In genomic region chr5:142937956-142938727, GRCm38 (mm10) we compare ENCODE assay signal across 9 mouse cellular contexts. TPM values are rescaled to one million over a fixed set of nuclear protein-coding genes. Genes with fewer than 3 reads are reported as not detected.
DNase-seq lines count a peak whose midpoint lies in the region; ATAC-seq lines count a peak whose summit lies in the region.
"Had no signal": no experiment of that assay in that cellular context is flagged by ENCODE, and none has a peak within 500 bp of the region (broad histone marks: within the 10 kb centered on the region; RNA-seq: fewer than 3 reads in every experiment).

No protein-coding gene starts in this region.

- H3K36me3 ChIP-seq in neural tube, embryonic 15.5 days = no peaks in the 10 kb centered on the region
- no peaks in the 10 kb centered on the region for H3K36me3 ChIP-seq in liver, embryonic 16.5 days (ENCODE audit: control insufficient read depth, insufficient read depth)
- H3K36me3 ChIP-seq in forebrain, embryonic 13.5 days (ENCODE audit: poor library complexity, severe bottlenecking) = no peaks in the 10 kb centered on the region

- H3K4me1 ChIP-seq in neural tube, embryonic 15.5 days = peaks cover 9% of the 10 kb centered on the region; the same call in 1 of the 2 replicates
- H3K4me1 ChIP-seq in liver, embryonic 16.5 days (ENCODE audit: control insufficient read depth, low read depth, low read length) = peaks cover 22% of the 10 kb centered on the region
- H3K4me1 ChIP-seq in forebrain, embryonic 13.5 days = peaks cover 6% of the 10 kb centered on the region

- WGBS in neural tube, embryonic 15.5 days = 34% methylated on average over 19 of the region's 19 CpGs
- WGBS in liver, embryonic 16.5 days (ENCODE audit: insufficient replicate concordance) = 27% methylated on average over 19 of the region's 19 CpGs
- WGBS in forebrain, embryonic 13.5 days = 34% methylated on average over 19 of the region's 19 CpGs

- H3K27me3 ChIP-seq in neural tube, embryonic 15.5 days (replicated peaks) = no peaks in the 10 kb centered on the region
- no peaks in the 10 kb centered on the region for H3K27me3 ChIP-seq in liver, embryonic 16.5 days (ENCODE audit: control insufficient read depth, insufficient read depth, low read depth, low read length)
- H3K27me3 ChIP-seq in forebrain, embryonic 13.5 days = no peaks in the 10 kb centered on the region

- no peak overlapping the region for H3K4me2 ChIP-seq in neural tube, embryonic 15.5 days
- H3K4me2 ChIP-seq in liver, embryonic 16.5 days (ENCODE audit: low read depth, low read length) = peak overlapping the region; percentile 33
- no peak overlapping the region for H3K4me2 ChIP-seq in forebrain, embryonic 13.5 days

- H3K9ac ChIP-seq in neural tube, embryonic 15.5 days (replicated peaks) = no peak overlapping the region
- 0 out of 2 replicates have a peak overlapping the region, but pooled peaks have one; percentile 12 for H3K9ac ChIP-seq in liver, embryonic 16.5 days (ENCODE audit: low read depth, low read length)
- H3K9ac ChIP-seq in forebrain, embryonic 13.5 days = no peak overlapping the region

- H3K9me3 ChIP-seq in neural tube, embryonic 15.5 days (replicated peaks) = no peaks in the 10 kb centered on the region
- no peaks in the 10 kb centered on the region for H3K9me3 ChIP-seq in liver, embryonic 16.5 days (replicated peaks; ENCODE audit: control insufficient read depth, low read length)
- H3K9me3 ChIP-seq in forebrain, embryonic 13.5 days (replicated peaks) = 0 out of 2 replicates have a peak, but pooled peaks cover 3% of the 10 kb centered on the region

- no peak overlapping the region for H3K4me3 ChIP-seq in neural tube, embryonic 15.5 days (replicated peaks)
- no peak overlapping the region for H3K4me3 ChIP-seq in liver, embryonic 16.5 days (ENCODE audit: low read depth, low read length)
- H3K4me3 ChIP-seq in forebrain, embryonic 13.5 days = no peak overlapping the region

- ATAC-seq in neural tube, embryonic 15.5 days (ENCODE audit: low FRiP score) = no peak
- ATAC-seq in activated CD4-positive, CD25-positive, alpha-beta regulatory T cell, adult 4 months = peak; percentile 23
- ATAC-seq in liver, embryonic 16.5 days (ENCODE audit: low read depth) = no peak
- ATAC-seq in forebrain, embryonic 13.5 days = no peak

- H3K27ac ChIP-seq in neural tube, embryonic 15.5 days (replicated peaks) = no peak overlapping the region
- no peak overlapping the region for H3K27ac ChIP-seq in liver, embryonic 16.5 days (ENCODE audit: low read length)
- no peak overlapping the region for H3K27ac ChIP-seq in forebrain, embryonic 13.5 days

- DNase-seq in neural tube, embryonic 10.5 days (ENCODE audit: extremely low spot score, low spot score) = peak; percentile 33
- DNase-seq in heart, postnatal 4 days = peak; percentile 60
- DNase-seq in yolk sac, embryonic 10.5 days (ENCODE audit: low spot score) = peak; percentile 64
- DNase-seq in cerebellum, postnatal 14 days = no peak

RNA-seq across cellular contexts. Expression of gene Fscn1, which starts 22.0 kb away (rescaled TPM):
- polyA plus RNA-seq in neural tube, embryonic 15.5 days (2015; fragmentation: Nextera tagmentation; extraction: Ambion mirVana) = 385 and 432 TPM in 2 replicates
- under 1 TPM; 0.26 to 0.42 TPM for polyA plus RNA-seq in activated CD4-positive, CD25-positive, alpha-beta regulatory T cell, adult 4 months (2017; shearing (Covaris generic))
- 100 to 1,000 TPM; 145 to 173 TPM for total RNA-seq in heart, postnatal 4 days (2021)
- polyA plus RNA-seq in liver, embryonic 16.5 days (2015; fragmentation: Nextera tagmentation; extraction: Ambion mirVana) = 19.6 and 20.4 TPM in 2 replicates
- 521 and 522 TPM in 2 replicates for polyA plus RNA-seq in forebrain, embryonic 13.5 days (2015; fragmentation: Nextera tagmentation; extraction: Ambion mirVana)
- total RNA-seq: neutrophil, adult 5-6 weeks had no signal

RNA-seq across cellular contexts. Expression of gene Actb, which starts 31.6 kb away (rescaled TPM):
- polyA plus RNA-seq in neural tube, embryonic 15.5 days (2015; fragmentation: Nextera tagmentation; extraction: Ambion mirVana) = 12,525 and 12,918 TPM in 2 replicates
- over 10,000 TPM; 26,186 to 54,151 TPM for polyA plus RNA-seq in activated CD4-positive, CD25-positive, alpha-beta regulatory T cell, adult 4 months (2017; shearing (Covaris generic))
- total RNA-seq in heart, postnatal 4 days (2021) = 1,000 to 10,000 TPM; 2,345 to 2,495 TPM
- polyA plus RNA-seq in liver, embryonic 16.5 days (2015; fragmentation: Nextera tagmentation; extraction: Ambion mirVana) = 6,197 and 6,568 TPM in 2 replicates
- polyA plus RNA-seq in forebrain, embryonic 13.5 days (2015; fragmentation: Nextera tagmentation; extraction: Ambion mirVana) = 15,903 and 18,325 TPM in 2 replicates

RNA-seq across cellular contexts. Expression of gene Fbxl18, which starts 42.9 kb away (rescaled TPM):
- polyA plus RNA-seq in neural tube, embryonic 15.5 days (2015; fragmentation: Nextera tagmentation; extraction: Ambion mirVana) = 29.4 TPM in 2 replicates
- polyA plus RNA-seq in activated CD4-positive, CD25-positive, alpha-beta regulatory T cell, adult 4 months (2017; shearing (Covaris generic)) = 10 to 100 TPM in 1 of 2 experiments, 1 to 10 TPM in 1; 2.1 to 13.9 TPM
- 1 to 10 TPM; 9.4 to 9.5 TPM for total RNA-seq in heart, postnatal 4 days (2021)
- polyA plus RNA-seq in liver, embryonic 16.5 days (2015; fragmentation: Nextera tagmentation; extraction: Ambion mirVana) = 2.7 TPM in 2 replicates
- polyA plus RNA-seq in forebrain, embryonic 13.5 days (2015; fragmentation: Nextera tagmentation; extraction: Ambion mirVana) = 30.7 and 35.1 TPM in 2 replicates

Comparison
In these comparisons a context has a peak if more than half of its experiments do, and no peak if none do; other contexts are left out.
1. DNase-seq: peak in neural tube, embryonic 10.5 days (single experiment), heart, postnatal 4 days (single experiment) and yolk sac, embryonic 10.5 days (single experiment); none in cerebellum, postnatal 14 days (0 of 2).
2. RNA of gene Fscn1, which starts 22.0 kb away (polyA plus RNA-seq): 521 to 522 TPM in forebrain, embryonic 13.5 days and 385 to 432 TPM in neural tube, embryonic 15.5 days; 19.6 to 20.4 TPM in liver, embryonic 16.5 days and 0.26 to 0.42 TPM in activated CD4-positive, CD25-positive, alpha-beta regulatory T cell, adult 4 months; every median in the first group is over 10 times any median in the second.